Mouse (Mus musculus): ENCODE measurements around the gene St6gal1. TPM values are rescaled to one million over a fixed set of nuclear protein-coding genes. Genes with fewer than 3 reads are reported as not detected.

Gene St6gal1
- polyA plus RNA-seq, 1 experiment from 2014 or later, result 21.9 TPM

- Histone ChIP-seq H3K4me3 (no peak overlapping the region), H3K4me1 (replicated peaks) (peaks cover 51% of the 10 kb centered on the region), H3K36me3 (no peaks in the 10 kb centered on the region), H3K27me3 (replicated peaks) (peaks cover 17% of the 10 kb centered on the region), H3K27ac (ENCODE audit: poor library complexity, severe bottlenecking) (no peak overlapping the region), H3K9me3 (replicated peaks) (no peaks in the 10 kb centered on the region), H3K9ac (no peak overlapping the region), H3K4me2 (no peak overlapping the region)
- ATAC-seq (ENCODE audit: insufficient number of reproducible peaks, low FRiP score), result 0 out of 2 replicates have a peak, but pooled peaks have one; percentile 9
- 69% methylated on average over 10 of the region's 10 CpGs for WGBS
Measured at GRCm38 (mm10) chr16:23233496-23233895, 9.0 kb downstream of the St6gal1 start.

- Histone ChIP-seq H3K4me2 (no peak overlapping the region), H3K27me3 (replicated peaks) (peaks cover 15% of the 10 kb centered on the region), H3K36me3 (no peaks in the 10 kb centered on the region), H3K4me1 (replicated peaks) (peaks cover 54% of the 10 kb centered on the region), H3K9ac (no peak overlapping the region), H3K4me3 (no peak overlapping the region), H3K9me3 (replicated peaks) (no peaks in the 10 kb centered on the region), H3K27ac (ENCODE audit: poor library complexity, severe bottlenecking) (no peak overlapping the region)
- ATAC-seq (ENCODE audit: insufficient number of reproducible peaks, low FRiP score), result no peak
- 83% methylated on average over 5 of the region's 5 CpGs for WGBS
Measured at GRCm38 (mm10) chr16:23234557-23234956, 10.0 kb downstream of the St6gal1 start.

- no peak overlapping the region for H3K9ac ChIP-seq
- ATAC-seq (ENCODE audit: insufficient number of reproducible peaks, low FRiP score), result no peak
- H3K4me2 ChIP-seq, result no peak overlapping the region
- peaks cover 15% of the 10 kb centered on the region for H3K27me3 ChIP-seq (replicated peaks)
- H3K27ac ChIP-seq (ENCODE audit: poor library complexity, severe bottlenecking), result no peak overlapping the region
- H3K36me3 ChIP-seq, result no peaks in the 10 kb centered on the region
- 70% methylated on average over 7 of the region's 7 CpGs for WGBS
- no peak overlapping the region for H3K4me3 ChIP-seq
- H3K4me1 ChIP-seq (replicated peaks), result peaks cover 54% of the 10 kb centered on the region
- no peaks in the 10 kb centered on the region for H3K9me3 ChIP-seq (replicated peaks)
Measured at GRCm38 (mm10) chr16:23235173-23235694, 10.7 kb downstream of the St6gal1 start.

GRCm38 (mm10) chr16:23239583-23239982, 15.0 kb downstream of the St6gal1 start:
- 14% methylated on average over 6 of the region's 6 CpGs for WGBS
- H3K4me3 ChIP-seq, result no peak overlapping the region
- H3K27ac ChIP-seq (ENCODE audit: poor library complexity, severe bottlenecking), result peak overlapping the region; percentile 78
- H3K4me2 ChIP-seq, result peak overlapping the region; percentile 34; the same call in 1 of the 2 replicates
- H3K36me3 ChIP-seq, result peaks cover 5% of the 10 kb centered on the region; the same call in 1 of the 2 replicates
- H3K4me1 ChIP-seq (replicated peaks), result peaks cover 43% of the 10 kb centered on the region
- peak; percentile 80 for ATAC-seq (ENCODE audit: insufficient number of reproducible peaks, low FRiP score)
- H3K9ac ChIP-seq, result no peak overlapping the region
- no peaks in the 10 kb centered on the region for H3K9me3 ChIP-seq (replicated peaks)
- peaks cover 13% of the 10 kb centered on the region for H3K27me3 ChIP-seq (replicated peaks)

- Histone ChIP-seq H3K4me1 (replicated peaks) (peaks cover 43% of the 10 kb centered on the region), H3K36me3 (peaks cover 5% of the 10 kb centered on the region; the same call in 1 of the 2 replicates), H3K27me3 (replicated peaks) (peaks cover 16% of the 10 kb centered on the region), H3K27ac (ENCODE audit: poor library complexity, severe bottlenecking) (peak overlapping the region; percentile 78), H3K9me3 (replicated peaks) (no peaks in the 10 kb centered on the region), H3K4me2 (peak overlapping the region; percentile 34), H3K4me3 (no peak overlapping the region), H3K9ac (peak overlapping the region; percentile 46; the same call in 1 of the 2 replicates)
- WGBS, result 49% methylated on average over 13 of the region's 13 CpGs
- peak; percentile 72 for ATAC-seq (ENCODE audit: insufficient number of reproducible peaks, low FRiP score)
Measured at GRCm38 (mm10) chr16:23240049-23240949, 15.8 kb downstream of the St6gal1 start.

GRCm38 (mm10) chr16:23240950-23241259, 16.4 kb downstream of the St6gal1 start:
- H3K36me3 ChIP-seq, result peaks cover 5% of the 10 kb centered on the region; the same call in 1 of the 2 replicates
- no peak for ATAC-seq (ENCODE audit: insufficient number of reproducible peaks, low FRiP score)
- peaks cover 22% of the 10 kb centered on the region for H3K27me3 ChIP-seq (replicated peaks)
- H3K9me3 ChIP-seq (replicated peaks), result no peaks in the 10 kb centered on the region
- no peak overlapping the region for H3K27ac ChIP-seq (ENCODE audit: poor library complexity, severe bottlenecking)
- no peak overlapping the region for H3K9ac ChIP-seq
- H3K4me3 ChIP-seq, result no peak overlapping the region
- H3K4me1 ChIP-seq (replicated peaks), result peaks cover 43% of the 10 kb centered on the region
- no peak overlapping the region for H3K4me2 ChIP-seq
- 43% methylated on average over 5 of the region's 5 CpGs for WGBS

- H3K4me2 ChIP-seq, result no peak overlapping the region
- H3K27me3 ChIP-seq (replicated peaks), result peaks cover 37% of the 10 kb centered on the region
- H3K27ac ChIP-seq (ENCODE audit: poor library complexity, severe bottlenecking), result no peak overlapping the region
- WGBS, result 78% methylated on average over 5 of the region's 5 CpGs
- H3K36me3 ChIP-seq, result peaks cover 5% of the 10 kb centered on the region; the same call in 1 of the 2 replicates
- peaks cover 22% of the 10 kb centered on the region for H3K4me1 ChIP-seq (replicated peaks)
- no peak overlapping the region for H3K4me3 ChIP-seq
- no peak for ATAC-seq (ENCODE audit: insufficient number of reproducible peaks, low FRiP score)
- H3K9ac ChIP-seq, result no peak overlapping the region
- H3K9me3 ChIP-seq (replicated peaks), result no peaks in the 10 kb centered on the region
Measured at GRCm38 (mm10) chr16:23243726-23244425, 19.3 kb downstream of the St6gal1 start.

- Histone ChIP-seq H3K27ac (ENCODE audit: poor library complexity, severe bottlenecking) (no peak overlapping the region), H3K27me3 (replicated peaks) (peaks cover 39% of the 10 kb centered on the region), H3K9ac (no peak overlapping the region), H3K9me3 (replicated peaks) (no peaks in the 10 kb centered on the region), H3K4me3 (no peak overlapping the region), H3K4me2 (no peak overlapping the region), H3K4me1 (replicated peaks) (peaks cover 22% of the 10 kb centered on the region), H3K36me3 (peaks cover 5% of the 10 kb centered on the region; the same call in 1 of the 2 replicates)
- ATAC-seq (ENCODE audit: insufficient number of reproducible peaks, low FRiP score), result no peak
- 85% methylated on average over 7 of the region's 7 CpGs for WGBS
Measured at GRCm38 (mm10) chr16:23244486-23244885, 19.9 kb downstream of the St6gal1 start.

- WGBS, result 47% methylated on average over 4 of the region's 4 CpGs
- Histone ChIP-seq H3K27ac (ENCODE audit: poor library complexity, severe bottlenecking) (no peak overlapping the region), H3K4me2 (no peak overlapping the region), H3K4me3 (no peak overlapping the region), H3K9me3 (replicated peaks) (no peaks in the 10 kb centered on the region), H3K9ac (no peak overlapping the region), H3K36me3 (no peaks in the 10 kb centered on the region), H3K27me3 (replicated peaks) (peaks cover 65% of the 10 kb centered on the region), H3K4me1 (replicated peaks) (peaks cover 33% of the 10 kb centered on the region)
- no peak for ATAC-seq (ENCODE audit: insufficient number of reproducible peaks, low FRiP score)
Measured at GRCm38 (mm10) chr16:23249285-23249684, 24.7 kb downstream of the St6gal1 start.

GRCm38 (mm10) chr16:23249762-23250161, 25.2 kb downstream of the St6gal1 start:
- H3K27ac ChIP-seq (ENCODE audit: poor library complexity, severe bottlenecking), result no peak overlapping the region
- peaks cover 64% of the 10 kb centered on the region for H3K27me3 ChIP-seq (replicated peaks)

More at GRCm38 (mm10) chr16:23249762-23250161, 25.2 kb downstream of the St6gal1 start:
- Histone ChIP-seq H3K4me3 (no peak overlapping the region), H3K9ac (no peak overlapping the region), H3K4me1 (replicated peaks) (peaks cover 33% of the 10 kb centered on the region), H3K4me2 (no peak overlapping the region), H3K36me3 (no peaks in the 10 kb centered on the region), H3K9me3 (replicated peaks) (no peaks in the 10 kb centered on the region)
- ATAC-seq (ENCODE audit: insufficient number of reproducible peaks, low FRiP score), result no peak
- 49% methylated on average over 6 of the region's 6 CpGs for WGBS
